Mouse (Mus musculus) adrenal gland, adult 2 months (tissue): ENCODE results near the gene Zfp710. TPM values are rescaled to one million over a fixed set of nuclear protein-coding genes. Genes with fewer than 3 reads are reported as not detected.

Experiments
- DNase-seq: peaks from one replicate; pipeline ENCODE4 v3.0.0; 2021
- polyA plus RNA-seq: library from polyadenylated mRNA; depleted of rRNA; stranded (reverse); fragments of >200 nt; gene quantifications from 2 replicates; pipeline ENCODE4 v1.2.3, GENCODE M21; 2012
- total RNA-seq, 2 experiments: library from RNA; stranded (reverse); gene quantifications; 2 replicates each; pipeline ENCODE4 v1.2.3; 2021

Gene Zfp710
- total and polyA plus RNA-seq, 3 experiments = 14.0 to 25.5 (median 24.1) TPM

- DNase-seq = peak; percentile 87
Observed at GRCm38 (mm10) chr7:80057002-80057691, 32.5 kb downstream of the Zfp710 start.

- no peak for DNase-seq
Observed at GRCm38 (mm10) chr7:80057781-80058180, 33.2 kb downstream of the Zfp710 start.

DNA sequence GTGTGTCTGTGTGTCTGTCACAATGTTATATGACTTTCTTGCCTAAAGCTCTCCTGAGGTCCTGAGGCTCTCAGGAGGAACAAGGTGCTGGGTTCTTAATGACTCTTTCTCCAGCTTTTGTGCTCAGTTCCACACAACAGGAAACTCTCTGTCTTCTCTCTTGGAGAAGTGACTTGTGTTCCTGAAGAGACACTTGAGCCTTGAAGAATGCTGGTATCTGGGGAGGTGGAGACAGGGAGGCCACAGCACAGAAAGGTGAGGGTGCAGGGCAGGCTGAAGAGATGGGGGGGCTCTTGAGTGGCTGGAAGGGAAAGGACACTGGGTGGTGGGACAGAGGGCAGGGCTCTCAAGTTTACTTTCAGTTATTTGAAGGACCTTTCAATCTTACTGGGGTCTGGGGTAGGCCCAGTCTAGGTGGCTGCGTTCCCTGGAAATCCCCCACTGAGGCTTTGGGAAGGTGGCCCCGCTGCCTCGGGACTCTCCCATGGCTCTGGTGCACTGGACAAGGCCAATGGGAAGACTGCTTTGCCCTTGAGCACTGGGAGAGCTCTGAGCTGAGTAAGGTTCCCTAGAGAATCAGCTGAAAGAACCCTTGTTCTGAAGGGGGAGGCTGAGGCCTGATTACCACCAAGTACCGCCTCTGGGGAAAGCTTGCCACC lies 33.9 kb downstream of the Zfp710 start:
- DNase-seq = peak; percentile 54

DNA sequence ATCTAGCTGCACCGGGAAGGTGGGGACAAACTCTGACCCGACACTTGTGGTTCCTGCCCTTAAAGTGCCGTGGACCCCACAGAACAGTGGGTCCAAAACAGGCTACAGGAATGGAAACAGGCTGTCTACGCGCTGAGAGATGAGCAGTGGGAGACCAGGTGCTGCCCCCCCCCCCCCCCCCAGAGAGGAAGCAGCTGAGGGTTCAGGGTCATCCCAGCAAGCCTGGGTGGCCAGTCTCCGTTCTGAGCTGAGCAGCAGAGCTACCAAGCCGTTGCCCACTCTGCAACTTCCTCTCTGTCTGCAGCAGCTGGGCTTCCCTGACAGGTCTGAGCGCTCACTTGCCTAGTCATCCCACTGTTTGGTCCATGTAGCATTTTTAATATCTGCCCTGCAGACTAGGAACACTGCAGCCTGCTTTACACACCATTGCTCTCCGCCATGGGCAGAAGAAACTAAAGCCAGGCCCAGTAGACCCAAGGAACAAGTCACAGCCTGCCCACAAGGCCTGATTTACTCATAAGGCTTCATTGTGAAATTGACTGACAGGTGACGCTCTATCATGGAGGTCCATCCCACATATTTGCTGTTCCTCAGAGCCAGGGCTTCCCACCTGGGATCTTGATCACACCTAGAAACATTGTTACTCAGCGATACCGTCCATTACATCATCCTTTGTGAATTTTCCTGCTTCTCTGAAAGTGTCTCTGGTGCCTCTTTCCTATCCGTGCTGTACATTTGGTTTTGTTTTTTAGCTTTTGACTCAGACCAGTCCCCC lies 34.6 kb downstream of the Zfp710 start:
- DNase-seq = peak; percentile 28

GRCm38 (mm10) chr7:80060012-80060778 lies 35.6 kb downstream of the Zfp710 start:
- DNase-seq = peak; percentile 51

DNA sequence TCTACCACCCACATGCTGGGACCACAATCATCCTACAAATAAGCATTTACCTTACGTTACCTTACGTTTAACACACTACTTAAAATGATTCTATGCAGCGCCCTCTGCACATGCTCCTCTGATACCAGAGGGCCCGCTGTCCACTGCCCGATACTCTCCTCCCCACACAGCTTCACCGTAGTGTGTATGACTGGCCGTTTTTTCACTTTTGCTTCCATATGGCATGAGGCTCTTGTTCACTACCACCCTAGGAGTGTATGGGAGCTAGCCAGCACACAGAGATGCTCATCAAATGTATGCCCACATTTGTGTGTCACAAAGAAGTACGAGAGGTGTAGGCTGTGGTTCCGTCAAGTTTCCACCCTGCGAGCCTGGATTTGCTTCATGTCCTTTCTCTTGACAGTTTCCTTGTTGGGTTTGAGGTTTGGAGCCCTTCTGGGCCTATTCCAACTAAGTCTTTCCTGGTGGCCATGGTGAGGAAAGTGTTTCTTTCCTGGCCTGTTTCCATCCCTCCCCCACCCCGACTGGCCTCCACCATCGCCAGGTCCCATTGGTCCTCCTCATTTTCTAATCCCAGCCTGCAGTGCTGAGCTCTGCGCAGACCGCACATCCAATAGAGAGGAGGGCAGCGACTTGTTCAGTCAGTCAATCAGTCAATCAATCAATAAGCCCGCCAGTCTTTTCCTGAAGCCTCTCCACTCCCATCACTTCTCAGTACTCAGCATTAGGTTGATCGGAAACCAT lies 37.6 kb downstream of the Zfp710 start:
- DNase-seq = no peak

GRCm38 (mm10) chr7:80063244-80063643 lies 38.6 kb downstream of the Zfp710 start:
- no peak for DNase-seq

- no peak for DNase-seq
Observed at GRCm38 (mm10) chr7:80063902-80064736, 39.5 kb downstream of the Zfp710 start.

GRCm38 (mm10) chr7:80065250-80065649 lies 40.6 kb downstream of the Zfp710 start:
- no peak for DNase-seq

- DNase-seq = no peak
Observed at GRCm38 (mm10) chr7:80066675-80067455, 42.3 kb downstream of the Zfp710 start.

- DNase-seq = no peak
Observed at GRCm38 (mm10) chr7:80068341-80068740, 43.7 kb downstream of the Zfp710 start.

DNA sequence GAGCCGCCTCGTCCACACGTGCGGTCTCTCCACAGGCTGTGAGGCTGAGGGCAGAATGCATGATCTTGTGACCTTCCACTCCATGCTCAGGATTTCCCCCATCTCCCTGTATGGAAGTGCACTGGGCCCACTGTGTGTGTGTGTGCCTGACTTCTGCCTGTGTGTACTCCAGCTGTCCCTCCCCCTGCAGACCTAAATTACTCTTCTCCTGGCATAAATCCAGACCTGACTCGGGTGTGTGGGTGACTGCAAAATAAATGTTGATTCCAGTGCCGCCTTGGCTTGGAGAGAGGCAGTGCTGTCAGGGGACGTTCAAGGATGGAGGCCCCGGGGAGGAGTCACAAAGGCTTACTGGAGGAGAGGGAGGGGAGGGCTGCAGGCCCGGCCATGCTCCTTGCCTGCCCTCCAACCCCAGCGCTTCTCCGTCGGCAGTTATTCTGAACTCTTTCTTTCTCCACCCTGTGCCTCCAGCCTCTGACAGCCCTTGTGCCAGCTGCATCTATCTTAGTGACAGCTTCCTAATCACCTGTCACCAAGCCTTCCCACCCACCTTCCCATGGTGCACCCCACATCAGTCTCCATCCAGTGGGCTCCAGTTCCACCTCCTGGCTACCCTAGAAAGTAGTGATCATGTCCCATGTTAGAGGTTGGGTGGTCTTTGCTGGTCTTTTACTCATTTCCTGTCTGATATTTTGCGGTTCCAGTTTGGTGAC lies 45.2 kb downstream of the Zfp710 start:
- peak; percentile 83 for DNase-seq

- DNase-seq = no peak
Observed at GRCm38 (mm10) chr7:80071209-80071608, 46.6 kb downstream of the Zfp710 start.

DNA sequence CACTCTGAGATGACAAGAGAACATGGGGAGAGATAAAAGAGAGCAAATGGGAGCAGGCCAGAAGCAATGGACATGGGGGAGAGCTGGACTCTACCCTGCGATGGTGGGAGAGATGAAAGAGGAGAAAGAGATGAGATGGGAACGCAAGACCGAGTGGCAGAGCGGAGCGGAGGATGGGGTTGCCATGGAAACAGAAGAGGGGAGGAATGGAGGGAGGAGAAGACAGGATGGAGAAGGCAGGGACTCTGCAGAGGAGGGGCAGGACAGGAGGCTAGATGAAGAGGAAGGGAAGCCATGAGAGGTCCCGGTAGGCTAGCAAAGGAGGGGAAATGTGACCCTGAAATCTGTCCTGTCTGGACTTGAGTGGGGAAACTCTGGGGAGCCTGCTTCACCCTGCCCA lies 47.7 kb downstream of the Zfp710 start:
- DNase-seq = no peak

- no peak for DNase-seq
Observed at GRCm38 (mm10) chr7:80073506-80073905, 48.9 kb downstream of the Zfp710 start.

DNA sequence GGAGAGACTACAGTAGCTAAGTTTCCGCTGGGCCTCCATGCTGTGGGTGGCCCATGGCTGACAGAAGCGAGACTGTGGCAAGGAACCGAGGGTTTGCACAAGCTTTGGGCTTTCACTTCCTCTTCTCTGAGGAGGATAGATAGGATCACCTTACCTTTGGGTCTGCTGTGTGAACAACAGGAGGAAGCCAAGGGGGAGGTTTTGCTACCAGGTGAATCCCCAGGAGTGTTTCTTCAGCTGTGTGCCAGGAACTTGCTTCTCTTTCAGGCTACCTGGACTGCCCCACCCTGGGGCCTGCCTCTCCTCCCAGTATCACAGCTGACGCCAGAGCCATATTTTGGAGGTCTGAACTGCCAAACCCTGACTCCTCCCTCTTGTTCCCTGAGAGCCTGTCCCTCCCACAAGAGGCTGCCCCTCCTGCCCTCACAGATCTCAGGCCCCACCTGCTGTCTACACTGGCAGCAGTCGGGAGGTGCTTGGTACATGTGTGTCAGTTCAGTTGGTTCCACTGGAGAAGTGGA lies 50.4 kb downstream of the Zfp710 start:
- no peak for DNase-seq

- DNase-seq = no peak
Observed at GRCm38 (mm10) chr7:80075946-80076583, 51.5 kb downstream of the Zfp710 start.
